Mouse (Mus musculus): ENCODE data around the gene Sgcd. TPM values are rescaled to one million over a fixed set of nuclear protein-coding genes. Genes with fewer than 3 reads are reported as not detected.
A peak's percentile ranks its signal among the peaks of the same experiment; 100 is the strongest.

Gene Sgcd
- total RNA-seq, 2 experiments from 2014 or later, result not detected

- no peak for ATAC-seq (replicated peaks; ENCODE audit: poor library complexity)
These were observed 938.4 kb downstream of the Sgcd start for GRCm38 (mm10) chr11:47050390-47050789.

- no peak for ATAC-seq (replicated peaks; ENCODE audit: poor library complexity)
These were observed 939.0 kb downstream of the Sgcd start for GRCm38 (mm10) chr11:47049756-47050155.

- ATAC-seq (replicated peaks; ENCODE audit: poor library complexity), result peak; percentile 52; the same call in 1 of the 2 replicates
These were observed 956.5 kb downstream of the Sgcd start for GRCm38 (mm10) chr11:47032318-47032717.

- no peak for ATAC-seq (replicated peaks; ENCODE audit: poor library complexity)
These were observed 967.9 kb downstream of the Sgcd start for GRCm38 (mm10) chr11:47020874-47021273.

GRCm38 (mm10) chr11:47018139-47018538, 970.6 kb downstream of the Sgcd start:
- no peak for ATAC-seq (replicated peaks; ENCODE audit: poor library complexity)

- ATAC-seq (replicated peaks; ENCODE audit: poor library complexity), result no peak
These were observed 973.1 kb downstream of the Sgcd start for GRCm38 (mm10) chr11:47015683-47016082.

GRCm38 (mm10) chr11:47014278-47014677, 974.5 kb downstream of the Sgcd start:
- no peak for ATAC-seq (replicated peaks; ENCODE audit: poor library complexity)

- ATAC-seq (replicated peaks; ENCODE audit: poor library complexity), result no peak
These were observed 978.6 kb downstream of the Sgcd start for GRCm38 (mm10) chr11:47010166-47010565.

- no peak for ATAC-seq (replicated peaks; ENCODE audit: poor library complexity)
These were observed 983.4 kb downstream of the Sgcd start for GRCm38 (mm10) chr11:47005301-47005875.

GRCm38 (mm10) chr11:46939311-46939710, 1049.5 kb downstream of the Sgcd start:
- no peak for ATAC-seq (replicated peaks; ENCODE audit: poor library complexity)

GRCm38 (mm10) chr11:46924946-46925345, 1063.8 kb downstream of the Sgcd start:
- ATAC-seq (replicated peaks; ENCODE audit: poor library complexity), result no peak

GRCm38 (mm10) chr11:46920244-46920643, 1068.5 kb downstream of the Sgcd start:
- ATAC-seq (replicated peaks; ENCODE audit: poor library complexity), result no peak

- no peak for ATAC-seq (replicated peaks; ENCODE audit: poor library complexity)
These were observed 1076.0 kb downstream of the Sgcd start for GRCm38 (mm10) chr11:46912656-46913237.

GRCm38 (mm10) chr11:46904281-46904680, 1084.5 kb downstream of the Sgcd start:
- no peak for ATAC-seq (replicated peaks; ENCODE audit: poor library complexity)

- ATAC-seq (replicated peaks; ENCODE audit: poor library complexity), result no peak
These were observed 1099.7 kb downstream of the Sgcd start for GRCm38 (mm10) chr11:46889093-46889492.

- ATAC-seq (replicated peaks; ENCODE audit: poor library complexity), result no peak
These were observed 1106.3 kb downstream of the Sgcd start for GRCm38 (mm10) chr11:46882456-46882855.

GRCm38 (mm10) chr11:46875774-46876173, 1113.0 kb downstream of the Sgcd start:
- no peak for ATAC-seq (replicated peaks; ENCODE audit: poor library complexity)

- ATAC-seq (replicated peaks; ENCODE audit: poor library complexity), result no peak
These were observed 1120.2 kb downstream of the Sgcd start for GRCm38 (mm10) chr11:46868594-46868993.

GRCm38 (mm10) chr11:46864809-46865208, 1124.0 kb downstream of the Sgcd start:
- no peak for ATAC-seq (replicated peaks; ENCODE audit: poor library complexity)

GRCm38 (mm10) chr11:46848221-46848971, 1140.4 kb downstream of the Sgcd start:
- no peak for ATAC-seq (replicated peaks; ENCODE audit: poor library complexity)

- no peak for ATAC-seq (replicated peaks; ENCODE audit: poor library complexity)
These were observed 1140.9 kb downstream of the Sgcd start for GRCm38 (mm10) chr11:46847827-46848220.

GRCm38 (mm10) chr11:46846661-46847060, 1142.1 kb downstream of the Sgcd start:
- no peak for ATAC-seq (replicated peaks; ENCODE audit: poor library complexity)

Data from megakaryocyte progenitor cell, adult 5-6 weeks (primary cell).